Comparison of ENCODE assay signal across 24 mouse cellular contexts in the genomic region with DNA sequence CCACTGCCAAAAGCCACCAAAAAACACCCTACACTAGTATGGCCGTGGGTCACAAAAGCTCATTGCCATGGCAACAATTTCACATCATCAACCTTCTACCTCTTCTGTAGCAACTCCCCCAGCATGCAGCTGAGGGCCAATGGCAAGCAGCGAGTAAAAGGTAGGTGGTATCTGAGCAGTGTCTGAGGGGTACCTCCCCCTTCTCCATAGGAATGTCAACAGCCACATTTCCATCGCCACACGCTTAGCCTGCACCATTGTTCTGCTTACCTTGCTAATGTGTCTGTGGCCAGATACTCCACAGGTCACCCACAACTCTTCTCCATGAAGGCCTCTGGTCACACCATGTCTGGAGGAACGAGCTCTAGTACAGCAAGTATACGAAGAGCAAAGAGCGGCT. TPM values are rescaled to one million over a fixed set of nuclear protein-coding genes. Genes with fewer than 3 reads are reported as not detected.
A peak's percentile ranks its signal among the peaks of the same experiment; 100 is the strongest.
DNase-seq lines count a peak whose midpoint lies in the region; ATAC-seq and TF ChIP-seq lines count a peak whose summit lies in the region.
"Had no signal": no experiment of that assay in that cellular context is flagged by ENCODE, and none has a peak within 500 bp of the region (broad histone marks: within the 10 kb centered on the region; RNA-seq: fewer than 3 reads in every experiment).

No protein-coding gene starts in this region.

- DNase-seq in forebrain, embryonic 11.5 days (ENCODE audit: low spot score) = peak; percentile 28
- no peak for DNase-seq in heart, adult 9 months (ENCODE audit: low spot score in 2 of 2)
- peak; percentile 32 for DNase-seq in intestine, embryonic 14.5 days (ENCODE audit: low spot score)
- DNase-seq in testis, postnatal 14 days (ENCODE audit: low spot score) = no peak
- DNase-seq: adrenal gland, postnatal 14 days; cerebellum, adult 11 months; cerebellum, adult 2 months; cerebellum, adult 9-11 months; cerebellum, postnatal 25 days; gastrocnemius, postnatal 10 days; gastrocnemius, postnatal 36 days; kidney, adult 18-20 months had no signal

- no peak for TF ChIP-seq CTCF in testis, adult 2 months (IDR thresholded peaks at IDR 0.05; ENCODE audit: control insufficient read depth, insufficient read depth, insufficient replicate concordance, low read depth, low read length)

- H3K4me2 ChIP-seq in forebrain, embryonic 11.5 days (ENCODE audit: low read depth, low read length, severe bottlenecking) = no peak overlapping the region
- no peak overlapping the region for H3K4me2 ChIP-seq in forebrain, embryonic 13.5 days
- H3K4me2 ChIP-seq in heart, embryonic 12.5 days = no peak overlapping the region
- H3K4me2 ChIP-seq in intestine, embryonic 14.5 days (ENCODE audit: low read length) = no peak overlapping the region
- H3K4me2 ChIP-seq in intestine, embryonic 16.5 days (ENCODE audit: low read depth, low read length) = no peak overlapping the region
- H3K4me2 ChIP-seq: embryonic facial prominence, embryonic 12.5 days; embryonic facial prominence, embryonic 15.5 days; forebrain, embryonic 12.5 days; heart, embryonic 11.5 days; hindbrain, embryonic 12.5 days; hindbrain, embryonic 15.5 days; intestine, embryonic 15.5 days had no signal

- WGBS in forebrain, embryonic 11.5 days = 91% methylated on average over 7 of the region's 7 CpGs
- 92% methylated on average over 7 of the region's 7 CpGs for WGBS in forebrain, embryonic 13.5 days
- WGBS in heart, embryonic 12.5 days = 87% methylated on average over 7 of the region's 7 CpGs
- WGBS in intestine, embryonic 14.5 days = 91% methylated on average over 7 of the region's 7 CpGs
- WGBS in intestine, embryonic 16.5 days = 93% methylated on average over 7 of the region's 7 CpGs

- peak; percentile 30; the same call in 1 of the 2 replicates for TF ChIP-seq POLR2A in testis, adult 2 months (IDR thresholded peaks at IDR 0.05; ENCODE audit: control insufficient read depth, low read depth, low read length)

- no peak for ATAC-seq in forebrain, embryonic 11.5 days (replicated peaks; ENCODE audit: low FRiP score)
- no peak for ATAC-seq in forebrain, embryonic 13.5 days
- ATAC-seq in heart, embryonic 12.5 days (ENCODE audit: insufficient number of reproducible peaks, low FRiP score) = 0 out of 2 replicates have a peak, but pooled peaks have one; percentile 36
- ATAC-seq in intestine, embryonic 14.5 days (replicated peaks; ENCODE audit: low FRiP score, low TSS enrichment, low read depth) = no peak
- no peak for ATAC-seq in intestine, embryonic 16.5 days
- ATAC-seq: forebrain, embryonic 16.5 days; intestine, embryonic 15.5 days had no signal

- no peak overlapping the region for H3K4me3 ChIP-seq in forebrain, embryonic 11.5 days (ENCODE audit: low read depth, low read length)
- H3K4me3 ChIP-seq in forebrain, embryonic 13.5 days = no peak overlapping the region
- no peak overlapping the region for H3K4me3 ChIP-seq in heart, embryonic 12.5 days
- H3K4me3 ChIP-seq in intestine, embryonic 14.5 days (ENCODE audit: low read depth, low read length) = no peak overlapping the region
- H3K4me3 ChIP-seq in intestine, embryonic 16.5 days (ENCODE audit: low read length) = no peak overlapping the region
- H3K4me3 ChIP-seq in testis, adult 2 months (ENCODE audit: control insufficient read depth, low read depth, low read length) = peak overlapping the region; percentile 64
- H3K4me3 ChIP-seq: embryonic facial prominence, embryonic 12.5 days; embryonic facial prominence, embryonic 15.5 days; forebrain, embryonic 12.5 days; hindbrain, embryonic 12.5 days; hindbrain, embryonic 15.5 days; intestine, embryonic 15.5 days had no signal

- no peaks in the 10 kb centered on the region for H3K4me1 ChIP-seq in forebrain, embryonic 11.5 days (replicated peaks; ENCODE audit: control insufficient read depth, insufficient read depth, low read length)
- peaks cover 7% of the 10 kb centered on the region for H3K4me1 ChIP-seq in forebrain, embryonic 13.5 days
- H3K4me1 ChIP-seq in heart, embryonic 12.5 days (replicated peaks) = peaks cover 28% of the 10 kb centered on the region
- H3K4me1 ChIP-seq in intestine, embryonic 14.5 days (replicated peaks; ENCODE audit: control insufficient read depth, insufficient read depth, low read length) = no peaks in the 10 kb centered on the region; the same call in 1 of the 2 replicates
- H3K4me1 ChIP-seq in intestine, embryonic 16.5 days (ENCODE audit: control insufficient read depth, insufficient read depth, low read length) = peaks cover 5% of the 10 kb centered on the region; the same call in 1 of the 2 replicates
- H3K4me1 ChIP-seq in testis, adult 2 months (ENCODE audit: control insufficient read depth, insufficient read depth, low read length) = no peaks in the 10 kb centered on the region
- H3K4me1 ChIP-seq: embryonic facial prominence, embryonic 12.5 days; embryonic facial prominence, embryonic 15.5 days; hindbrain, embryonic 12.5 days had no signal

- no peaks in the 10 kb centered on the region for H3K36me3 ChIP-seq in forebrain, embryonic 11.5 days (ENCODE audit: control insufficient read depth, insufficient read depth, low read length)
- H3K36me3 ChIP-seq in forebrain, embryonic 13.5 days (ENCODE audit: poor library complexity, severe bottlenecking) = no peaks in the 10 kb centered on the region
- H3K36me3 ChIP-seq in heart, embryonic 12.5 days = no peaks in the 10 kb centered on the region
- H3K36me3 ChIP-seq in intestine, embryonic 14.5 days (ENCODE audit: control insufficient read depth, insufficient read depth, low read length) = no peaks in the 10 kb centered on the region
- no peaks in the 10 kb centered on the region for H3K36me3 ChIP-seq in intestine, embryonic 16.5 days (ENCODE audit: control insufficient read depth, insufficient read depth, low read length)
- no peaks in the 10 kb centered on the region for H3K36me3 ChIP-seq in testis, adult 2 months (ENCODE audit: control insufficient read depth, insufficient read depth, low read length)
- H3K36me3 ChIP-seq: embryonic facial prominence, embryonic 12.5 days; embryonic facial prominence, embryonic 15.5 days; forebrain, embryonic 12.5 days; hindbrain, embryonic 12.5 days; hindbrain, embryonic 15.5 days; intestine, embryonic 15.5 days had no signal

- H3K27me3 ChIP-seq in forebrain, embryonic 11.5 days (ENCODE audit: control insufficient read depth, insufficient read depth, low read length) = no peaks in the 10 kb centered on the region
- H3K27me3 ChIP-seq in forebrain, embryonic 13.5 days = no peaks in the 10 kb centered on the region
- no peaks in the 10 kb centered on the region for H3K27me3 ChIP-seq in heart, embryonic 12.5 days (replicated peaks)
- no peaks in the 10 kb centered on the region for H3K27me3 ChIP-seq in intestine, embryonic 14.5 days (replicated peaks; ENCODE audit: control insufficient read depth, insufficient read depth, low read length)
- H3K27me3 ChIP-seq in intestine, embryonic 16.5 days (replicated peaks; ENCODE audit: control insufficient read depth, insufficient read depth, low read length) = no peaks in the 10 kb centered on the region
- no peaks in the 10 kb centered on the region for H3K27me3 ChIP-seq in testis, adult 2 months (ENCODE audit: control insufficient read depth, insufficient read depth, low read length)
- H3K27me3 ChIP-seq: embryonic facial prominence, embryonic 12.5 days; embryonic facial prominence, embryonic 15.5 days; forebrain, embryonic 12.5 days; hindbrain, embryonic 12.5 days; hindbrain, embryonic 15.5 days; intestine, embryonic 15.5 days had no signal

- no peak overlapping the region for H3K9ac ChIP-seq in forebrain, embryonic 11.5 days (ENCODE audit: low read length)
- H3K9ac ChIP-seq in forebrain, embryonic 13.5 days = no peak overlapping the region
- H3K9ac ChIP-seq in heart, embryonic 12.5 days = no peak overlapping the region
- H3K9ac ChIP-seq in intestine, embryonic 14.5 days (ENCODE audit: low read length) = no peak overlapping the region
- H3K9ac ChIP-seq in intestine, embryonic 16.5 days (ENCODE audit: low read depth, low read length) = no peak overlapping the region
- H3K9ac ChIP-seq: embryonic facial prominence, embryonic 12.5 days; embryonic facial prominence, embryonic 15.5 days; forebrain, embryonic 12.5 days; hindbrain, embryonic 12.5 days; hindbrain, embryonic 15.5 days; intestine, embryonic 15.5 days had no signal

- H3K9me3 ChIP-seq in forebrain, embryonic 11.5 days (ENCODE audit: control insufficient read depth, low read length) = no peaks in the 10 kb centered on the region
- no peaks in the 10 kb centered on the region for H3K9me3 ChIP-seq in forebrain, embryonic 13.5 days (replicated peaks)
- H3K9me3 ChIP-seq in heart, embryonic 12.5 days (replicated peaks) = no peaks in the 10 kb centered on the region
- no peaks in the 10 kb centered on the region for H3K9me3 ChIP-seq in intestine, embryonic 14.5 days (ENCODE audit: control insufficient read depth, low read length)
- no peaks in the 10 kb centered on the region for H3K9me3 ChIP-seq in intestine, embryonic 16.5 days (ENCODE audit: control insufficient read depth, low read length)
- H3K9me3 ChIP-seq: embryonic facial prominence, embryonic 12.5 days; embryonic facial prominence, embryonic 15.5 days; forebrain, embryonic 12.5 days; hindbrain, embryonic 12.5 days; hindbrain, embryonic 15.5 days; intestine, embryonic 15.5 days had no signal

- H3K27ac ChIP-seq in forebrain, embryonic 11.5 days (ENCODE audit: low read depth, low read length) = no peak overlapping the region
- no peak overlapping the region for H3K27ac ChIP-seq in forebrain, embryonic 13.5 days
- H3K27ac ChIP-seq in heart, embryonic 12.5 days (ENCODE audit: poor library complexity, severe bottlenecking) = no peak overlapping the region
- no peak overlapping the region for H3K27ac ChIP-seq in intestine, embryonic 14.5 days (ENCODE audit: low read depth)
- no peak overlapping the region for H3K27ac ChIP-seq in intestine, embryonic 16.5 days (ENCODE audit: low read length)
- no peak overlapping the region for H3K27ac ChIP-seq in testis, adult 2 months (ENCODE audit: control insufficient read depth, insufficient read depth, low read depth, low read length)
- H3K27ac ChIP-seq: embryonic facial prominence, embryonic 12.5 days; embryonic facial prominence, embryonic 15.5 days; forebrain, embryonic 12.5 days; hindbrain, embryonic 12.5 days; hindbrain, embryonic 15.5 days; intestine, embryonic 15.5 days had no signal

RNA-seq across cellular contexts. Expression of gene Atp1b1, which starts 15.2 kb away (rescaled TPM):
- polyA plus RNA-seq in forebrain, embryonic 11.5 days (2014; fragmentation: Nextera tagmentation; extraction: Ambion mirVana) = 14.3 and 17.8 TPM in 2 replicates
- 34.0 and 41.6 TPM in 2 replicates for polyA plus RNA-seq in forebrain, embryonic 13.5 days (2015; fragmentation: Nextera tagmentation; extraction: Ambion mirVana)
- 413 and 416 TPM in 2 replicates for polyA plus RNA-seq in heart, embryonic 12.5 days (2016; fragmentation: Nextera tagmentation; extraction: Ambion mirVana)
- polyA plus RNA-seq in intestine, embryonic 14.5 days (2014; fragmentation: Nextera tagmentation; extraction: Ambion mirVana) = 89.7 and 101 TPM in 2 replicates
- polyA plus RNA-seq in intestine, embryonic 16.5 days (2015; fragmentation: Nextera tagmentation; extraction: Ambion mirVana) = 184 and 199 TPM in 2 replicates
- 11.9 and 15.8 TPM in 2 replicates for polyA plus RNA-seq in testis, adult 2 months (2012; rRNA removed)

Comparison
In these comparisons a context has a peak if more than half of its experiments do, and no peak if none do; other contexts are left out.
1. DNase-seq: peak in forebrain, embryonic 11.5 days (single experiment) and intestine, embryonic 14.5 days (single experiment); none in heart, adult 9 months (0 of 2) and testis, postnatal 14 days (single experiment).